Mouse (Mus musculus): ENCODE data around the gene Hist1h4i. TPM values are rescaled to one million over a fixed set of nuclear protein-coding genes. Genes with fewer than 3 reads are reported as not detected.
A peak's percentile ranks its signal among the peaks of the same experiment; 100 is the strongest.
"Not testable (repeated sequence)": the region's sequence is repeated elsewhere in the genome, so short reads cannot be mapped to it uniquely, and the experiment has no call there.

Hist1h4i gene
- polyA plus RNA-seq, 1 experiment from 2014 or later, result 53.1 TPM

DNA sequence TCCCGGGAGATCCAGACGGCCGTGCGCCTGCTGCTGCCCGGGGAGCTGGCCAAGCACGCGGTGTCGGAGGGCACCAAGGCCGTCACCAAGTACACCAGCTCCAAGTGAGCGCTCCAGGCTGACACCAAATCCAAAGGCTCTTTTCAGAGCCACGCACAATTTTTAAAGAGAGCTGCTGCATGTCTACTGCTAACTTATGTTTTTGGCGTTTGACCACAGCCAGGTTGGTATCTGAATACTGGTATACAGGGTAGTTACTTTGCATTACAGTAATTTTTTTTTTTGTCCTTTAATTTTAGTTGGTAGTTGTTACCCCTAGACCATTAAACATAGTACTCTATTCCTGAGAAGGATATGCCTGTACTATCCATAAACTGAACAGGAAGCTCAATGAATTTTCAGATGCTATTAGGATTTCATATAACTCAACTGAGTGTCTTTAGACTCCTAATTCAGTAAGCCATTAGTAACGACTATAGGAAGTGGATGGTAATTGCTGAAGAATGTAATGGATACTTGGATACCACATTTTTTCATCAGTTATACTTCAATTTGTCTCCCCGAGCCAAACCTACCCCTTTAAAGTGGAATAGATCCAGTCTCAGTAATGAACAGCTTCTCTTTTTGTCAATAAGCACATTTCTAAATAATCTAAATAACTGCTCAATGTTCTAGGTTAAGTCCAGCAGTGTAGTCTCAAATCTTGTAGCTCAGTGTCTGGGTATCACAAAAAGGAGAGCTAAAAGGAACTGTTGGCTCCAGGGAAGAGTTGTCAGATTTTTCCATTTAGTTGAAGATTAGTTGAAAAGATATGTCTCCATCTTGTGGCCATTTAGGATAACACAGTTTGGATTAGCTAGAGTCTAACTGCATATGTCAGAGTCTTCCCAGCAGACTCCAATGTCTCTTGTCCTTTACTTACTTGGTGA is 2.6 kb upstream of the Hist1h4i start:
- Histone ChIP-seq H3K4me1 (peaks cover 35% of the 10 kb centered on the region), H3K36me3 (replicated peaks) (no peaks in the 10 kb centered on the region), H3K27me3 (ENCODE audit: poor library complexity, severe bottlenecking) (no peaks in the 10 kb centered on the region), H3K9me3 (no peaks in the 10 kb centered on the region), H3K27ac (peak overlapping the region; percentile 86), H3K4me3 (peak overlapping the region; percentile 52)
- DNase-seq (ENCODE audit: extremely low spot score, low spot score), result peak; percentile 41
- WGBS, result 2% methylated on average over 13 of the region's 14 CpGs

DNA sequence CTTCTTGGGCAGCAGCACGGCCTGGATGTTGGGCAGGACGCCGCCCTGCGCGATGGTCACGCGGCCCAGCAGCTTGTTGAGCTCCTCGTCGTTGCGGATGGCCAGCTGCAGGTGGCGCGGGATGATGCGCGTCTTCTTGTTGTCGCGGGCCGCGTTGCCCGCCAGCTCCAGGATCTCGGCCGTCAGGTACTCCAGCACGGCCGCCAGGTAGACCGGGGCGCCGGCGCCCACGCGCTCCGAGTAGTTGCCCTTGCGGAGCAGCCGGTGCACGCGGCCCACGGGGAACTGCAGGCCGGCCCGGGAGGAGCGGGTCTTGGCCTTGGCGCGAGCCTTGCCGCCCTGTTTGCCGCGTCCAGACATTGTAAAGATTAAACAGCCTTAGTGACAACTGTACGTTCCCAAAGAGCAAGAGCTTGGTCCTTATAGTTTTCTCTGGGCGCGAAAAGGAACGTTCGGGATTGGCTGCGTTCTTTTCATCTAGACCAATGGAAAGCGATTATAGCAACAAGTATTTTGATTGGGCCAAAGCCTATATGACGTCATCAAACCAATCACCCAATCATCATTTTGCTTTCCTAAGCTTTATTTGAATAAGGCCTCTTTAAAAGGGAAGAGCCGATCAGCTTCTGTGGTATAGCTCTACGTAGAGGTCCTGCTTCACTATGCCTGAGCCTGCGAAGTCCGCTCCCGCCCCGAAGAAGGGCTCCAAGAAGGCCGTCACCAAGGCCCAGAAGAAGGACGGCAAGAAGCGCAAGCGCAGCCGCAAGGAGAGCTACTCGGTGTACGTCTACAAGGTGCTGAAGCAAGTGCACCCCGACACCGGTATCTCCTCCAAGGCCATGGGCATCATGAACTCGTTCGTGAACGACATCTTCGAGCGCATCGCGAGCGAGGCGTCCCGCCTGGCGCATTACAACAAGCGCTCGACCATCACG is 1.7 kb upstream of the Hist1h4i start, which contains the start of the genes Hist1h2ag and Hist1h2bj:
Gene Hist1h2ag, minus strand, starts transcription at position 377 of the 935 bp plus-strand sequence.
Gene Hist1h2bj, plus strand, starts transcription at position 647 of the 935 bp plus-strand sequence.
- Histone ChIP-seq H3K4me1 (peaks cover 39% of the 10 kb centered on the region), H3K27ac (peak within 1 kb of the TSS; percentile 96), H3K4me3 (peak within 1 kb of the TSS; percentile 60)
- WGBS, result under 1% methylated on average over 47 of the region's 80 CpGs
- H3K9me3 ChIP-seq; H3K27me3 ChIP-seq (ENCODE audit: poor library complexity, severe bottlenecking); H3K36me3 ChIP-seq (replicated peaks): not testable (repeated sequence)
- DNase-seq (ENCODE audit: extremely low spot score, low spot score), result peak; percentile 90

DNA sequence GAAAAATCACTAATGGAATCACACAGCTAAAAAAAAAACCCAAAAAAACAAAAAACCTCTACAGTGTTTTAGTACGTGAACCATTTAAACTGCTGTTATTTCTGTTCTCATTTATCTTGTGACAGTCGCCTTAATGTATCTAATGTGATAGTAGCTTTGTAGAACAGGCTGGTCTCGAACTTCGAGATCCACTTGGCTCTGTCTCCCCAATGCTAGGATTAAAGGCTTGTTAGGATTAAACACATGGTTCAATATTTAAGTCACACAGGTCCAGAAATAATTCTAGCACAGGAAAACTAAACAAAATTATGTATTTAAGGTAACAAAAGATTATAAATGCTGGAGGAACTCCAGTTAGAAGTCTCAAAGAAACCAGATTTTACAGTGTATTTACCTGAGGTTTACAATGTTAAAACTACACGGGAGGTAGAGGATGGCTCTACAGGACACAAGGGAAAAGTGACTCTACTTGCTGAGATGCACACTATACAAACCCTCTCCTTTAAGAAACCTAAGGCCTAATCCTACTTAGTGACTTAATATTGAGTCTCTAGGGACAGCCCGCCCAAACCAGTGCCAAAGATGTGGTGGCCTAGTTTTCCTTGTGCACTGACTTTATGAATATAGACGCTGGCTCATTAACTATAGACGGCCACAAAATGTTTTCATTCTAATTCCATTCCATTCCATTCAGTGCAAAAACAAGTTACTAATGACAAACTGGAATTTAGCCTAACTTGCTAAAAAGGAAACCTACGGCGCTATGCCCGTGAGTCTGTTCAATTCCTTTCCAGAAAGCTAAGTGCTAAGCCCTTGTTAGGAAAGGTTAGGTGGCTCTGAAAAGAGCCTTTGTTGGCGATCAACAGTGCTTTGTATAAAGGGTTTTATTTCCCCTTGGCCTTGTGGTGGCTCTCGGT is 747 bp upstream of the Hist1h4i start:
- peak; percentile 37 for DNase-seq (ENCODE audit: extremely low spot score, low spot score)
- no peaks in the 10 kb centered on the region for H3K36me3 ChIP-seq (replicated peaks)
- peak overlapping the region; percentile 96 for H3K27ac ChIP-seq
- WGBS, result 3% methylated on average over 13 of the region's 13 CpGs
- H3K4me3 ChIP-seq, result peak overlapping the region; percentile 60
- H3K9me3 ChIP-seq, result no peaks in the 10 kb centered on the region
- H3K4me1 ChIP-seq, result peaks cover 46% of the 10 kb centered on the region
- no peaks in the 10 kb centered on the region for H3K27me3 ChIP-seq (ENCODE audit: poor library complexity, severe bottlenecking)

GRCm38 (mm10) chr13:22040464-22041141 is 559 bp downstream of the Hist1h4i start:
- DNase-seq (ENCODE audit: extremely low spot score, low spot score), result peak; percentile 68
- Histone ChIP-seq H3K27me3 (ENCODE audit: poor library complexity, severe bottlenecking) (no peaks in the 10 kb centered on the region), H3K4me3 (peak overlapping the region; percentile 60), H3K27ac (peak overlapping the region; percentile 96), H3K4me1 (peaks cover 54% of the 10 kb centered on the region), H3K36me3 (replicated peaks) (no peaks in the 10 kb centered on the region), H3K9me3 (no peaks in the 10 kb centered on the region)
- under 1% methylated on average over 23 of the region's 24 CpGs for WGBS

- H3K36me3 ChIP-seq (replicated peaks), result no peaks in the 10 kb centered on the region
- DNase-seq (ENCODE audit: extremely low spot score, low spot score), result no peak
- 8% methylated on average over 2 of the region's 2 CpGs for WGBS
- H3K4me3 ChIP-seq, result peak overlapping the region; percentile 60
- H3K27ac ChIP-seq, result peak overlapping the region; percentile 96
- no peaks in the 10 kb centered on the region for H3K9me3 ChIP-seq
- H3K27me3 ChIP-seq (ENCODE audit: poor library complexity, severe bottlenecking), result no peaks in the 10 kb centered on the region
- peaks cover 50% of the 10 kb centered on the region for H3K4me1 ChIP-seq
Observed at GRCm38 (mm10) chr13:22039951-22040463, 1.2 kb downstream of the Hist1h4i start.

DNA sequence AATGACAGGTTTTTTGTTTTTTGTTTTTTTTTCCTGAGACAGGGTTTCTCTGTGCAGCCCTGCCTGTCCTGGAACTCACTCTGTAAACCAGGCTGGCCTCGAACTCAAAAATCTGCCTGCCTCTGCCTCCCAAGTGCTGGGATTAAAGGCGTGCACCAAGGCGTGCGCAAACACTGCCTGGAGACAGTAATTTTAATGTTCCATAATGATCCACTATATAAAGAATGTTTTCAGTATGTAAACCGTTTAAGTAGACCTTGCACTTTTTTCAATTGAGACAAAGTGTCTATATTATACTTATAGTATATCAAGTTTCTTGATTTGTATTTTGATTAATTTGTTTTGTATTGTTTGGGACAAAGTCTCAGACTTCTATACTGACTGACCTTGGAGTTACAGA is 1.8 kb downstream of the Hist1h4i start:
- DNase-seq (ENCODE audit: extremely low spot score, low spot score), result no peak
- Histone ChIP-seq H3K27ac (peak overlapping the region; percentile 96), H3K4me1 (peaks cover 46% of the 10 kb centered on the region), H3K27me3 (ENCODE audit: poor library complexity, severe bottlenecking) (no peaks in the 10 kb centered on the region), H3K36me3 (replicated peaks) (no peaks in the 10 kb centered on the region), H3K9me3 (no peaks in the 10 kb centered on the region), H3K4me3 (peak overlapping the region; percentile 60)
- WGBS, result 73% methylated on average over 5 of the region's 5 CpGs

DNA sequence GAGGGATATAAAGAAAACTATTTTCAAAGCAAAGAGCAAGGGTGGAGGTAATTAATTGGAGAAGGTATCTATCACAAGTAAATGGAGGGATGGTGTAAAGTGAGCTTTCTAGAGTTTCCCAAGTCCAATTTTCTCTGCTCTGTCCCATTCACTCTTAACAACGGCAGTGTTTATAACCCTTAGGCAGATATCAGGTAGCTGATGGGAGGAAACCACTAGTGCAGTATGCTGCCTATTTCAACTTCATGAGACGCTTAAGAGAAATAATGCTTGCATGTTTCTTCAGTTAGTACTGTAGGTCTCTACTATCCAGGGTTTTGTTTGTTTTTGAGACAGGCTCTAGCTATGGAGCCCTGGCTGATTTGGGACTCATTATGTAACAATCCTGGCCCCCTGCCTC is 3.7 kb downstream of the Hist1h4i start:
- H3K9me3 ChIP-seq, result no peaks in the 10 kb centered on the region
- H3K36me3 ChIP-seq (replicated peaks), result no peaks in the 10 kb centered on the region
- no peaks in the 10 kb centered on the region for H3K27me3 ChIP-seq (ENCODE audit: poor library complexity, severe bottlenecking)
- WGBS, result 84% methylated on average over 2 of the region's 2 CpGs
- peak overlapping the region; percentile 55 for H3K4me3 ChIP-seq
- DNase-seq (ENCODE audit: extremely low spot score, low spot score), result no peak
- peak overlapping the region; percentile 96 for H3K27ac ChIP-seq
- peaks cover 57% of the 10 kb centered on the region for H3K4me1 ChIP-seq

DNA sequence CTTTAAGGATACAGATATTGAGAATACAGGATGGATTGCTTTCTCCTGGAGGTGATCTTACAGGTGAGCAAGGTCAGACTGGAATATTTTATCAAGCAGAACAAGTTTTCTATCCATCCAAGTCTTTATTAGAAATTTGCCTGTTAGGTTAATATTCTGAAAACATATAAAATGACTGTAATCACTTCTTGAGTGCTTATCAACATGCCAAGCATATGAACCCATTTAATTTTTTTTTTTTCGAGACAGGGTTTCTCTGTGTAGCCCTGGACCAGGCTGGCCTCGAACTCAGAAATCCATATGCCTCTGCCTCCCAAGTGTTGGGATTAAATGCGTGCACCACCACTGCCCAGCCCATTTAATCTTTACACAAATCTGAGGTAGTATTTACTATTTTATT is 4.2 kb downstream of the Hist1h4i start:
- DNase-seq (ENCODE audit: extremely low spot score, low spot score), result peak; percentile 27
- H3K9me3 ChIP-seq, result no peaks in the 10 kb centered on the region
- WGBS, result 63% methylated on average over 3 of the region's 3 CpGs
- H3K4me3 ChIP-seq, result peak overlapping the region; percentile 55
- H3K27ac ChIP-seq, result peak overlapping the region; percentile 96
- peaks cover 56% of the 10 kb centered on the region for H3K4me1 ChIP-seq
- H3K36me3 ChIP-seq (replicated peaks), result no peaks in the 10 kb centered on the region
- no peaks in the 10 kb centered on the region for H3K27me3 ChIP-seq (ENCODE audit: poor library complexity, severe bottlenecking)

DNA sequence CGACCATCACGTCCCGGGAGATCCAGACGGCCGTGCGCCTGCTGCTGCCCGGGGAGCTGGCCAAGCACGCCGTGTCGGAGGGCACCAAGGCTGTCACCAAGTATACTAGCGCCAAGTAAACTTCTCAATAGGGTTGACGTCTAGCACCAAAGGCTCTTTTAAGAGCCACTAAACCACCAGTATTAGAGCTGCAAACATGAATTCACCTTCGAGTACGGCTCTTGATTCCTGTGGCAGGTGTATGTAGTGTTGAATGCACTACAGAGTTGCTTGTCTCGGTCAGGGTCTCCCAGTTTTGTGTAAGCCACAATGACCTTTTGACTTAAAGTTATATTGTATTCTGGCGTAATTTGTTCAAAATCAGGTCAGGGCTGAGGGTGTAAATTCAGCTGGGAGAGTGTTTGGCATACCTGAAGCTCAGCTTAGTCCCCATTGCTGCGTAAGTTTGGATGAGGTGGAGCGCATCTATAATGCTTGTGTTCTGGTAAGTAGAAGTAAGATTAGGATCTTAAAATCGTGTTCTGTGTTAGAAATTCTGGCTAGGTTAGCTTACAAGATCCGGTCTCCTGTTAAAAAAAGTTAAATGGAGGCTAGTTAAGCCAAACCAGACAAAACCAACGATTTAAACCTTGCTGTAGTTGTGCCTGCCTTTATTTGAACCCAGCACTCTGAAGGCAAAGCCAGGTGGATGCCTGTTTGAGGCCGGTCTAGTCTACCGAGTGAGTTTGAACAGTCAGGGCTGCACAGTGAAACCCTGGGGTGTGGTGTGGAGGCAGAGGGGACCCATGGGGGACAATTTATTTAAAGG is 4.8 kb downstream of the Hist1h4i start:
- Histone ChIP-seq H3K9me3 (no peaks in the 10 kb centered on the region), H3K36me3 (replicated peaks) (no peaks in the 10 kb centered on the region), H3K27ac (peak overlapping the region; percentile 96), H3K4me1 (peaks cover 50% of the 10 kb centered on the region), H3K4me3 (peak overlapping the region; percentile 55), H3K27me3 (ENCODE audit: poor library complexity, severe bottlenecking) (no peaks in the 10 kb centered on the region)
- peak; percentile 67 for DNase-seq (ENCODE audit: extremely low spot score, low spot score)
- 2% methylated on average over 23 of the region's 23 CpGs for WGBS

- H3K27me3 ChIP-seq (ENCODE audit: poor library complexity, severe bottlenecking); H3K9me3 ChIP-seq; H3K36me3 ChIP-seq (replicated peaks): not testable (repeated sequence)
- 0% methylated on average over 29 of the region's 69 CpGs for WGBS
- Histone ChIP-seq H3K27ac (peak within 1 kb of the TSS; percentile 96), H3K4me3 (peak within 1 kb of the TSS; percentile 58), H3K4me1 (peaks cover 47% of the 10 kb centered on the region)
- DNase-seq (ENCODE audit: extremely low spot score, low spot score), result peak; percentile 88
Observed at GRCm38 (mm10) chr13:22035267-22036148, 5.7 kb downstream of the Hist1h4i start, which contains the start of the genes Hist1h2ah and Hist1h2bk. Hist1h2ah (minus strand) TSS chr13:22035568. Hist1h2bk (plus strand) TSS chr13:22035870.

All from forebrain, embryonic 10.5 days (tissue).